Mouse (Mus musculus) cerebellum, adult 2 months (tissue): ENCODE data around the gene Pde2a. TPM values are rescaled to one million over a fixed set of nuclear protein-coding genes. Genes with fewer than 3 reads are reported as not detected.

Source experiments
- DNase-seq, 2 experiments: peaks; one replicate each; pipeline ENCODE4 v3.0.0; 2021
- H3K27ac ChIP-seq: fragments of 200-500 bp; 2 replicates; pipeline ENCODE4 v1.5.1; 2012; ENCODE audit warnings: low read length, control low read depth, inconsistent platforms; ENCODE audit not compliant: insufficient read depth
- H3K27me3 ChIP-seq: fragments of 200-500 bp; 2 replicates; pipeline ENCODE4 v1.6.1; 2012; ENCODE audit warnings: inconsistent platforms, mild to moderate bottlenecking, low read length, moderate library complexity; ENCODE audit not compliant: control insufficient read depth, insufficient read depth
- H3K4me1 ChIP-seq: fragments of 200-500 bp; 2 replicates; pipeline ENCODE4 v1.6.1; 2011; ENCODE audit warnings: low read length; ENCODE audit not compliant: control insufficient read depth, insufficient read depth
- H3K4me3 ChIP-seq: fragments of 200-500 bp; replicated peaks from 2 replicates; pipeline ENCODE3; 2011; ENCODE audit warnings: mild to moderate bottlenecking, low read depth, low read length, control low read depth; ENCODE audit not compliant: insufficient read depth
- CTCF ChIP-seq: fragments of 200-500 bp; IDR thresholded peaks from 2 replicates; pipeline ENCODE4 v1.5.1; 2011; ENCODE audit warnings: low read depth, mild to moderate bottlenecking, control low read depth, low read length, moderate library complexity, borderline replicate concordance; ENCODE audit not compliant: insufficient read depth
- POLR2A ChIP-seq: fragments of 200-500 bp; IDR thresholded peaks from 2 replicates; pipeline ENCODE4 v1.6.1; 2011; ENCODE audit warnings: low read length, control low read depth, borderline replicate concordance; ENCODE audit not compliant: insufficient read depth
- WGBS: fragments of 180-500 bp; shearing (Covaris S2); methylation state at CpG from one replicate; pipeline ENCODE4 v1.1.7; 2018; 5-methylcytosine and 5-hydroxymethylcytosine counted together
- polyA plus RNA-seq: library from polyadenylated mRNA; depleted of rRNA; stranded (reverse); fragments of >200 nt; gene quantifications from 2 replicates; pipeline ENCODE4 v1.2.3, GENCODE M21; 2012

Gene Pde2a
- polyA plus RNA-seq, 1 experiment, result 26.6 TPM

DNA sequence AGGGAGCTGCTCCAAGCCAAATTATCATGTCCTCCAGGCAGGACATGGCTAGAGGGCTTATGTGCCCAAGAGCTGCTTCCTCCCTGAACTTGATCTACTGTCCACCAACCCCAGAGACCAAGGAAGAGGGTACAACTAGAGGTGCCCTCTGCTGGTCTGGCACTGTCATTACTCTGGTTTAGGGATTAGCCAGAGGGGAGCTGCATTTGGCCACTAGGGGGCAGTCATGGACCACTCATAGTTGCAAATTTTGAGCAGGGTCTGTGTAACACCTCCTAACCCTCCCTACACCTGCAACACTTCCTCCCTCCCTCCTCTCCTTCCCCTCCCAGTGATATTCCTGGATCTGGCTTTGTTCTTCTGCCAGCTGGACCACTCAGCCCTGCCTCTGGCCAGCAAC is 8.7 kb upstream of the Pde2a start:
- no peak for TF ChIP-seq POLR2A
- peak; percentile 95 for TF ChIP-seq CTCF
- DNase-seq, result peak; percentile 46 to 68
- Histone ChIP-seq H3K27me3 (no peaks in the 10 kb centered on the region), H3K4me3 (no peak overlapping the region), H3K27ac (no peak overlapping the region), H3K4me1 (no peaks in the 10 kb centered on the region)

DNA sequence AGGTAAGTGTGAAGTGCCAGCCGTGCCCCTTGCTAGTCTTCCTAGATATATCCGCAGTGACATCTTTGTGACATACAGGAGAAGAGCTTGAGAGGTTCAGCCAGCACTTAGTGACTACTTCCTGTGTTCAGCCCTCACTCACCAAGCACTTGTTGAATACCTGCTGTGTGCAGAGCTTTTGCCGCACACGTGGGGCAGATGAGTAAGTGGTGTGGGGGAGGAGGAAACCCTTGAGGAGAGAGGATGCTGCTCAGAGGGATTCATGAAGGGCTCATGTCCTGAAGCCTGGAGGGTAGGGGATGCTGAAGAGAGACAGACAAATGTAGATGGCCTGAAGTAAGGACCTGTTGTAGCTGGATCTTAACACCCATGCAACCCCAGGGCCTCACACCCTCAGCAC is 7.3 kb upstream of the Pde2a start:
- no peaks in the 10 kb centered on the region for H3K4me1 ChIP-seq
- WGBS, result 59% methylated on average over 4 of the region's 4 CpGs
- no peak for TF ChIP-seq POLR2A
- no peak for TF ChIP-seq CTCF
- no peak for DNase-seq
- no peaks in the 10 kb centered on the region for H3K27me3 ChIP-seq
- no peak overlapping the region for H3K27ac ChIP-seq
- H3K4me3 ChIP-seq, result no peak overlapping the region

DNA sequence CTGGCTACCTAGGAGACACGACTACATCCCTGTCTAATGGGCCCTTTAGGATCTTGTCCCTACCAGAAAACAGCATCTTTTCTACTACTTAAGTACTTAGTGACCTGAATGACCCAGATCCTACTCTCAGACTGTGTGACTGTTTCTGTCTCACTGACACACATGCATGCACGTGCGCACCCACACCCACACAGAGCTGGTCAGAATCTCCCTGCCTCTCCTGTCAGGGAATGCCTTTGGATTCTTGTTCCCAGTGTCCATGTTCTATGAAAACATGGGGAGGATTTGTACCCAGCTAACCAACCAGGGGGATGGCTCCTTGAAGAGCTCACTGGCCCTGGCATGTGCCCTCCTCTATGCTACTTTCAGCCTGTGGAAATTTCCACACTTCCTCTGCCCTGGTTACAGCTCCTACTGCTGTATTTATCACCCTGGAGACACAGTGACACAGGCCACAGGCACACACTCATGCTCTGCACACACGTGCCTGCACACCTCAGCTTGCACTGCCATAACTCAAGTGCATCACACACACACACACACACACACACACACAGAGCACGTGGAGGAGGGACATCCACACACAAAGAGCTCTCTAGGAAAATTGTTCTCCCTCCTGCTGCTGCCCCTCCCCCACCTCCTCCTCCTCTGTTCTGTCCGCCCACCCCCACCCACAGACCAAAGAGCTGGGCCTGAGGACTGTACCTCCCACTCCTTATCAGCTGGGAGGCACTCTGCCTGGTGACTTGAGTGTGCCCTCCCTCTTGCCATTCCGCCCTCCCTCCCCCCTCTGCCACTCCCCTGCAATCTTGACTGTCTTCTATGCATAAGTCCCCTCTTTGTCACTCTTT is 6.6 kb upstream of the Pde2a start:
- Histone ChIP-seq H3K4me3 (no peak overlapping the region), H3K4me1 (no peaks in the 10 kb centered on the region), H3K27me3 (no peaks in the 10 kb centered on the region), H3K27ac (no peak overlapping the region)
- 51% methylated on average over 7 of the region's 7 CpGs for WGBS
- TF ChIP-seq POLR2A (no peak), CTCF (no peak)
- no peak for DNase-seq

DNA sequence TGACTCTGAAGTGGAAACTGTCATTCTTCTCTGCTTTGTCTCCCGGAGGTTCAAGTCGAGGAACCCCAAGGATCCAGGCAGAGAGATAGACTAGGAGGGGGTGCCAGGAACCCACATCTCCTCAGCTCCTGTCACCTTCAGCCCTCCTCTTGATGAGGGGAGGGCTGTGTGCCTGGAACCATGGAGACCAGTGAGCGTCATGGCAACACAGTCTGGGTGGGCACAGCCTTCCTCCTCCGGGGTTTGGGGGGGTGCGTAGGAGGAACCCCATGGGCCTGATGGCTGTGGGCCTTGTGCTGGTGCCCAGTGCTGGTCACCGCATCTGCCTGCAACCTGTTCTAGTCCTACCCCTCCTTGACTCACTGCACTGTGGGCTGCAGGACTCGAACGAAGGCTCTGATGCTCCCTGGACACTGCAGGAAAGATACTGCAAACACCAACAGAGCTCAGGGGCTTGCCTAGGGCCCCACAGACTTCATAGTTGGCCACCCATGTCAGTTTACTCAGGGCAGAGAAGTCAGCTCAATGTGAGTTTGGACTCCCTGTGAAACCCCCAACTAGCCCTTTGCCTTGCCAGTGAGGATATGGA is 5.9 kb upstream of the Pde2a start:
- no peak for DNase-seq
- Histone ChIP-seq H3K27ac (no peak overlapping the region), H3K27me3 (no peaks in the 10 kb centered on the region), H3K4me3 (no peak overlapping the region), H3K4me1 (no peaks in the 10 kb centered on the region)
- 21% methylated on average over 8 of the region's 8 CpGs for WGBS
- no peak for TF ChIP-seq POLR2A
- TF ChIP-seq CTCF, result no peak

DNA sequence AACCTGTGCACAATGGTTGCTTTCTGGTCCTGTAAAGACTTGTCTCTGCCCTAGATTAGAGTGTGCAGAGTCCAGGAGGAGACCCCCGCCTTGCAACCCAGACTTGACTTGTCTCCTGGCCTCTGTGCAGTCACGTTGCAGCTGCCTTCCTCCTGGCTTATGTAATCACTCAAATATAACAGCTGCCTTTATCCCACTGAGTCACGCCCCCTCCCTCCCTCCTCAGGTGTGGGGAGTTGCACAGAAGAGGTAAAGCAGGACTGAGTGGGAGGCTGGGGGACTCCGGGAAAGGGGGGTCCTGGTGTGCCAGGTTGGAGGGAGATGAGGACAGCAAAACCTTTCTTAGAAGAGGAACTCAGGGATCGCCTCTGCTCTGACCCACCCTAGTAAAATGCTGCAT is 5.1 kb upstream of the Pde2a start:
- Histone ChIP-seq H3K4me3 (no peak overlapping the region), H3K4me1 (no peaks in the 10 kb centered on the region), H3K27ac (no peak overlapping the region), H3K27me3 (no peaks in the 10 kb centered on the region)
- DNase-seq, result no peak
- WGBS, result 79% methylated on average over 5 of the region's 5 CpGs
- no peak for TF ChIP-seq CTCF

DNA sequence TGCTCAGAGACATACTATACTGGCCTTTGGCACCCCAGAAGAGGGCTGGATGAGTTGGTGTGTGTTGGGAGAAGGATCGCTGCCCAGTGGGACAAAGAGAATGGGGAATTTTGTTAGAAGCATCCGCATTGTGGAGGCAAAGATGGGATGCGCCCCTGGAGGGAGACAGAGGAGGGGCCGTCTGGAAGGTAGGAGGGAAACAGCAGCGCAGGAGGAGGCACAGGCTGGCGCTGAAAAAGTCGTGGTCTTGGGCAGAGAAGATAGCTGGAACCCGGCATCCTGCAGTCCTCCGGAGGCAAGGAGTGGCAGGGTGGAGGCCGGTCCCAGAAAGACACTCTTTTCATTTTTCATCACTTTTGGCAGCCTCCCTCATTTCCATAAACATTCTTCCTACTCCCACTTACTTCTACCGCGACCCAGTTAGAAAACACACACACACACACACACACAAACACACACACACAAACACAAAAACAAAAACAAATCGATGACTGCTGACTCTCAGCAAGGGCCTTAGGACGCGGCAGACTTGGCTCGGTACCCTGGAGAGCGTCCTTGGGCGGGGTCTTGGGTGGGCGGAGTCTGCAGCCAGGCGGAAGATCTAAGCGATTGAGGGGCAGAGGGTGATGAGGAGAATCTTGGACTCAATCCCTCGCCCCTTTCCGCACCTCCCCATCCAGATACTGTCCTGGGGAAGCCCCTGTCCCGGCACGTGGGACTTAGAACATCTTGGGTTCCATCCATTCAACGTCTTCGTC is 2.3 kb upstream of the Pde2a start:
- no peak overlapping the region for H3K27ac ChIP-seq
- no peak overlapping the region for H3K4me3 ChIP-seq
- TF ChIP-seq POLR2A (no peak), CTCF (no peak)
- H3K27me3 ChIP-seq, result no peaks in the 10 kb centered on the region
- 4% methylated on average over 27 of the region's 27 CpGs for WGBS
- no peaks in the 10 kb centered on the region for H3K4me1 ChIP-seq
- DNase-seq, result no peak

DNA sequence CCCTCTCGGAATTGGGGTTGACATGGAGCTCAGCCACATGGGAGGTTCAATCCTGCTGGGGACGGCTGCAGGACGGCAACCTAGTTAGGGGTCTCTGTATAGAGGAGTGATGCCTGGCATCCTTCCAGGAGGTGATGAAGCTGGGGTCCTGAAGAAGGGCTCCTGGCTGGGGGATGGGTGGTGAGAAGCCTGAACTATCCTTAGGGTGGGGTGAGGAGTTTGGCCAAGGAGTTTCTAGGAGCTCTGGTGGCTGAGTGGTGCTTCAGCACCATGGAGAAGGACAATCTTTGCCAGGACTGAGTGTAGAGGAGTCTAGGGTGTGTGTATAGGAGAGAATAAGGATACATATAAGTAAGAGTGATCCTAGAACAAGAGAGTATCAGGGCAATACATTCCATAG is 578 bp downstream of the Pde2a start:
- Histone ChIP-seq H3K4me3 (no peak overlapping the region), H3K4me1 (no peaks in the 10 kb centered on the region), H3K27ac (no peak overlapping the region), H3K27me3 (no peaks in the 10 kb centered on the region)
- TF ChIP-seq POLR2A, result no peak
- no peak for TF ChIP-seq CTCF
- WGBS, result 17% methylated on average over 3 of the region's 3 CpGs
- no peak for DNase-seq

DNA sequence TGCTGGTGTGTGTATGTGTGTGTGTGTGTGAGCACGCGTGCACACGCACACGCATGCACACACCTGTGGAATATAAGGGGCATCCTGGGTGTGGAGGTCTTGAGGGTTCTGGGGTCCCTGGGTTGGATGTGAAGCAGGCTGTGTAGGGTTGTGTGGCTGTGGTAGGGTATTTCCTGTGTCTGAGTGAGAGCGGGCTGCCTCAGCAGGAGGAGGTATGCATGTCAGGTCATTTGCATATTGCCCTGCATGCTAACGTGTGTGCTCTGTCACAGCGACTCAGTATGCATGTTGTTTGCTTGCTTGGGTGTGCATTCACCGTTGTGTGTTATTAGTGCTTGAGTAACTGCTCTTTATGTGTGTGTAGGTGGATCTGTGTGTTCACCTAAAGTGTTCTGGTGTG is 1.2 kb downstream of the Pde2a start:
- Histone ChIP-seq H3K4me3 (no peak overlapping the region), H3K27ac (no peak overlapping the region), H3K27me3 (no peaks in the 10 kb centered on the region), H3K4me1 (no peaks in the 10 kb centered on the region)
- TF ChIP-seq POLR2A (no peak), CTCF (no peak)
- no peak for DNase-seq
- WGBS, result 67% methylated on average over 8 of the region's 8 CpGs
